Mouse (Mus musculus): ENCODE measurements around the gene Mrpl49. TPM values are rescaled to one million over a fixed set of nuclear protein-coding genes. Genes with fewer than 3 reads are reported as not detected.

Gene Mrpl49
- polyA plus RNA-seq, 1 experiment from 2014 or later: 82.5 TPM

GRCm38 (mm10) chr19:6069851-6070250 is 12.3 kb upstream of the Mrpl49 start:
- Histone ChIP-seq H3K27me3 (replicated peaks; ENCODE audit: control insufficient read depth, insufficient read depth, low read length) (no peaks in the 10 kb centered on the region), H3K4me1 (replicated peaks; ENCODE audit: control insufficient read depth, insufficient read depth, low read length) (peaks cover 12% of the 10 kb centered on the region), H3K36me3 (ENCODE audit: control insufficient read depth, insufficient read depth, low read length) (peaks cover 43% of the 10 kb centered on the region), H3K27ac (ENCODE audit: low read depth) (no peak overlapping the region), H3K9me3 (ENCODE audit: control insufficient read depth, low read length) (no peaks in the 10 kb centered on the region), H3K4me2 (ENCODE audit: low read length) (no peak overlapping the region), H3K4me3 (ENCODE audit: low read depth, low read length) (no peak overlapping the region), H3K9ac (ENCODE audit: low read length) (no peak overlapping the region)
- DNase-seq (ENCODE audit: low spot score) (no peak), ATAC-seq (replicated peaks; ENCODE audit: low FRiP score, low TSS enrichment, low read depth) (no peak)
- WGBS: 92% methylated on average over 10 of the region's 10 CpGs

GRCm38 (mm10) chr19:6068951-6069350 is 11.4 kb upstream of the Mrpl49 start:
- Histone ChIP-seq H3K27me3 (replicated peaks; ENCODE audit: control insufficient read depth, insufficient read depth, low read length) (no peaks in the 10 kb centered on the region), H3K36me3 (ENCODE audit: control insufficient read depth, insufficient read depth, low read length) (peaks cover 40% of the 10 kb centered on the region), H3K9me3 (ENCODE audit: control insufficient read depth, low read length) (no peaks in the 10 kb centered on the region), H3K4me1 (replicated peaks; ENCODE audit: control insufficient read depth, insufficient read depth, low read length) (peaks cover 12% of the 10 kb centered on the region), H3K4me2 (ENCODE audit: low read length) (no peak overlapping the region), H3K9ac (ENCODE audit: low read length) (no peak overlapping the region), H3K4me3 (ENCODE audit: low read depth, low read length) (no peak overlapping the region), H3K27ac (ENCODE audit: low read depth) (no peak overlapping the region)
- 71% methylated on average over 4 of the region's 4 CpGs for WGBS
- no peak for ATAC-seq (replicated peaks; ENCODE audit: low FRiP score, low TSS enrichment, low read depth)
- DNase-seq (ENCODE audit: low spot score): no peak

- Histone ChIP-seq H3K4me1 (replicated peaks; ENCODE audit: control insufficient read depth, insufficient read depth, low read length) (peaks cover 12% of the 10 kb centered on the region), H3K9ac (ENCODE audit: low read length) (peak within 1 kb of the TSS; percentile 55), H3K4me3 (ENCODE audit: low read depth, low read length) (peak within 1 kb of the TSS; percentile 48), H3K4me2 (ENCODE audit: low read length) (peak within 1 kb of the TSS; percentile 96), H3K27ac (ENCODE audit: low read depth) (peak within 1 kb of the TSS; percentile 74), H3K27me3 (replicated peaks; ENCODE audit: control insufficient read depth, insufficient read depth, low read length) (no peaks in the 10 kb centered on the region), H3K9me3 (ENCODE audit: control insufficient read depth, low read length) (no peaks in the 10 kb centered on the region), H3K36me3 (ENCODE audit: control insufficient read depth, insufficient read depth, low read length) (peaks cover 32% of the 10 kb centered on the region)
- DNase-seq (ENCODE audit: low spot score) (peak; percentile 86), ATAC-seq (replicated peaks; ENCODE audit: low FRiP score, low TSS enrichment, low read depth) (peak; percentile 93)
- 8% methylated on average over 33 of the region's 33 CpGs for WGBS
Observed at GRCm38 (mm10) chr19:6067724-6068415, 10.3 kb upstream of the Mrpl49 start, which contains the start of gene Tm7sf2. Gene Tm7sf2 (minus strand): TSS chr19:6068373.

- peak overlapping the region; percentile 96 for H3K4me2 ChIP-seq (ENCODE audit: low read length)
- peaks cover 18% of the 10 kb centered on the region for H3K4me1 ChIP-seq (replicated peaks; ENCODE audit: control insufficient read depth, insufficient read depth, low read length)
- H3K27ac ChIP-seq (ENCODE audit: low read depth): peak overlapping the region; percentile 74
- H3K4me3 ChIP-seq (ENCODE audit: low read depth, low read length): peak overlapping the region; percentile 48
- H3K9ac ChIP-seq (ENCODE audit: low read length): peak overlapping the region; percentile 55
- DNase-seq (ENCODE audit: low spot score) (peak; percentile 92), ATAC-seq (replicated peaks; ENCODE audit: low FRiP score, low TSS enrichment, low read depth) (peak; percentile 70)
- H3K9me3 ChIP-seq (ENCODE audit: control insufficient read depth, low read length): no peaks in the 10 kb centered on the region
- H3K27me3 ChIP-seq (replicated peaks; ENCODE audit: control insufficient read depth, insufficient read depth, low read length): no peaks in the 10 kb centered on the region
- peaks cover 26% of the 10 kb centered on the region for H3K36me3 ChIP-seq (ENCODE audit: control insufficient read depth, insufficient read depth, low read length)
- under 1% methylated on average over 29 of the region's 30 CpGs for WGBS
Observed at GRCm38 (mm10) chr19:6067011-6067723, 9.6 kb upstream of the Mrpl49 start.

GRCm38 (mm10) chr19:6066571-6066970 is 9.0 kb upstream of the Mrpl49 start:
- H3K27me3 ChIP-seq (replicated peaks; ENCODE audit: control insufficient read depth, insufficient read depth, low read length): no peaks in the 10 kb centered on the region
- H3K4me3 ChIP-seq (ENCODE audit: low read depth, low read length): peak overlapping the region; percentile 48
- no peaks in the 10 kb centered on the region for H3K9me3 ChIP-seq (ENCODE audit: control insufficient read depth, low read length)
- H3K36me3 ChIP-seq (ENCODE audit: control insufficient read depth, insufficient read depth, low read length): peaks cover 25% of the 10 kb centered on the region
- ATAC-seq (replicated peaks; ENCODE audit: low FRiP score, low TSS enrichment, low read depth) (no peak), DNase-seq (ENCODE audit: low spot score) (no peak)
- H3K27ac ChIP-seq (ENCODE audit: low read depth): peak overlapping the region; percentile 74; the same call in 1 of the 2 replicates
- peaks cover 23% of the 10 kb centered on the region for H3K4me1 ChIP-seq (replicated peaks; ENCODE audit: control insufficient read depth, insufficient read depth, low read length)
- 33% methylated on average over 5 of the region's 5 CpGs for WGBS
- H3K4me2 ChIP-seq (ENCODE audit: low read length): peak overlapping the region; percentile 96
- H3K9ac ChIP-seq (ENCODE audit: low read length): peak overlapping the region; percentile 55; the same call in 1 of the 2 replicates

GRCm38 (mm10) chr19:6063081-6063480 is 5.5 kb upstream of the Mrpl49 start:
- WGBS: 95% methylated on average over 6 of the region's 6 CpGs
- no peak for ATAC-seq (replicated peaks; ENCODE audit: low FRiP score, low TSS enrichment, low read depth)
- no peaks in the 10 kb centered on the region for H3K9me3 ChIP-seq (ENCODE audit: control insufficient read depth, low read length)
- no peak overlapping the region for H3K4me3 ChIP-seq (ENCODE audit: low read depth, low read length)
- peaks cover 29% of the 10 kb centered on the region for H3K4me1 ChIP-seq (replicated peaks; ENCODE audit: control insufficient read depth, insufficient read depth, low read length)
- H3K27ac ChIP-seq (ENCODE audit: low read depth): no peak overlapping the region
- H3K9ac ChIP-seq (ENCODE audit: low read length): no peak overlapping the region
- DNase-seq (ENCODE audit: low spot score): no peak
- no peak overlapping the region for H3K4me2 ChIP-seq (ENCODE audit: low read length)
- H3K36me3 ChIP-seq (ENCODE audit: control insufficient read depth, insufficient read depth, low read length): peaks cover 15% of the 10 kb centered on the region
- no peaks in the 10 kb centered on the region for H3K27me3 ChIP-seq (replicated peaks; ENCODE audit: control insufficient read depth, insufficient read depth, low read length)

- peak overlapping the region; percentile 81; the same call in 1 of the 2 replicates for H3K27ac ChIP-seq (ENCODE audit: low read depth)
- 47% methylated on average over 5 of the region's 5 CpGs for WGBS
- H3K4me3 ChIP-seq (ENCODE audit: low read depth, low read length): peak overlapping the region; percentile 68
- H3K4me1 ChIP-seq (replicated peaks; ENCODE audit: control insufficient read depth, insufficient read depth, low read length): peaks cover 29% of the 10 kb centered on the region
- peak overlapping the region; percentile 99 for H3K4me2 ChIP-seq (ENCODE audit: low read length)
- ATAC-seq (replicated peaks; ENCODE audit: low FRiP score, low TSS enrichment, low read depth): no peak
- H3K36me3 ChIP-seq (ENCODE audit: control insufficient read depth, insufficient read depth, low read length): peaks cover 15% of the 10 kb centered on the region
- H3K9ac ChIP-seq (ENCODE audit: low read length): peak overlapping the region; percentile 81
- H3K27me3 ChIP-seq (replicated peaks; ENCODE audit: control insufficient read depth, insufficient read depth, low read length): no peaks in the 10 kb centered on the region
- DNase-seq (ENCODE audit: low spot score): no peak
- H3K9me3 ChIP-seq (ENCODE audit: control insufficient read depth, low read length): no peaks in the 10 kb centered on the region
Observed at GRCm38 (mm10) chr19:6062418-6062817, 4.8 kb upstream of the Mrpl49 start.

GRCm38 (mm10) chr19:6061641-6062302 is 4.2 kb upstream of the Mrpl49 start:
- no peaks in the 10 kb centered on the region for H3K27me3 ChIP-seq (replicated peaks; ENCODE audit: control insufficient read depth, insufficient read depth, low read length)
- H3K27ac ChIP-seq (ENCODE audit: low read depth): peak overlapping the region; percentile 81
- ATAC-seq (replicated peaks; ENCODE audit: low FRiP score, low TSS enrichment, low read depth) (no peak), DNase-seq (ENCODE audit: low spot score) (peak; percentile 74)
- H3K4me3 ChIP-seq (ENCODE audit: low read depth, low read length): peak overlapping the region; percentile 68
- H3K4me2 ChIP-seq (ENCODE audit: low read length): peak overlapping the region; percentile 99
- peaks cover 15% of the 10 kb centered on the region for H3K36me3 ChIP-seq (ENCODE audit: control insufficient read depth, insufficient read depth, low read length)
- peaks cover 26% of the 10 kb centered on the region for H3K4me1 ChIP-seq (replicated peaks; ENCODE audit: control insufficient read depth, insufficient read depth, low read length)
- H3K9ac ChIP-seq (ENCODE audit: low read length): peak overlapping the region; percentile 81
- 2% methylated on average over 44 of the region's 44 CpGs for WGBS
- H3K9me3 ChIP-seq (ENCODE audit: control insufficient read depth, low read length): no peaks in the 10 kb centered on the region
